Mouse (Mus musculus) thymus, adult 2 months (tissue): ENCODE results near the gene Uba7.

Source experiments
- CTCF ChIP-seq: fragments of 200-500 bp; IDR thresholded peaks from 2 replicates; pipeline ENCODE4 v1.5.1; 2012; ENCODE audit warnings: mild to moderate bottlenecking, control low read depth, low read length, moderate library complexity, borderline replicate concordance; ENCODE audit not compliant: control insufficient read depth, poor library complexity, insufficient read depth; ENCODE audit errors: extremely low read depth
- POLR2A ChIP-seq: fragments of 200-500 bp; IDR thresholded peaks from 2 replicates; pipeline ENCODE4 v1.6.1; 2012; ENCODE audit warnings: mild to moderate bottlenecking, low read length, control low read depth, moderate library complexity; ENCODE audit not compliant: control insufficient read depth, poor library complexity, insufficient read depth; ENCODE audit errors: extremely low read depth

DNA sequence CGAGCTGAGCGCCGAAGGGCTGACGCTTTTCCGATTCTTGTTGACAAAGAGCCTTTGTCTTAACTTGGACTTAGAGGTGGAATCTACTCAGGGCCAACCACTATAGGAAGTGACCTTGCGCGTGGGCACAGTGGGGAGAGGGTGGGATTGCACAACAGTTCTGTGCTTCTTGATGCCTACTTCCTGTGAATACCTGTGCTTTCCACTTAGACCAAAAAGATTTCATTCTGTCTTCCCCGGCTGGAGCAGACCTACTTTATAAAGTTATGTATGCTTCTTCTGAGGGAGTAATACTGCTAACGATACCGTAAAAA, 25.4 kb upstream of the Uba7 start, which contains the start of gene Traip:
- TF ChIP-seq CTCF (no peak), POLR2A (no peak)
